Mouse (Mus musculus) thymus, postnatal 4 days (tissue): ENCODE measurements around the gene Raver1.
A peak's percentile ranks its signal among the peaks of the same experiment; 100 is the strongest.

ENCODE experiments used
- DNase-seq: peaks from one replicate; pipeline ENCODE4 v3.0.0; 2021

The Raver1 gene

GRCm38 (mm10) chr9:21036666-21037065 lies 55.1 kb downstream of the Raver1 start:
- DNase-seq, result no peak

- no peak for DNase-seq
These were observed 55.6 kb downstream of the Raver1 start for GRCm38 (mm10) chr9:21036161-21036560.

GRCm38 (mm10) chr9:21035586-21035985 lies 56.2 kb downstream of the Raver1 start:
- no peak for DNase-seq

GRCm38 (mm10) chr9:21034481-21035085 lies 57.2 kb downstream of the Raver1 start:
- DNase-seq, result peak; percentile 53

GRCm38 (mm10) chr9:21033136-21033535 lies 58.7 kb downstream of the Raver1 start:
- DNase-seq, result peak; percentile 74

GRCm38 (mm10) chr9:21032491-21032890 lies 59.3 kb downstream of the Raver1 start:
- DNase-seq, result no peak

GRCm38 (mm10) chr9:21031896-21032351 lies 59.9 kb downstream of the Raver1 start, which contains the start of gene Icam5:
Gene Icam5 (plus strand): TSS chr9:21032073.
- peak; percentile 58 for DNase-seq

GRCm38 (mm10) chr9:21031251-21031895 lies 60.4 kb downstream of the Raver1 start:
- peak; percentile 73 for DNase-seq

GRCm38 (mm10) chr9:21030781-21031250 lies 61.0 kb downstream of the Raver1 start:
- peak; percentile 92 for DNase-seq

GRCm38 (mm10) chr9:21030055-21030600 lies 61.7 kb downstream of the Raver1 start:
- peak; percentile 28 for DNase-seq

GRCm38 (mm10) chr9:21029291-21030054 lies 62.3 kb downstream of the Raver1 start, which contains the start of gene Icam4:
Gene Icam4 (plus strand): TSS chr9:21029373.
- peak; percentile 89 for DNase-seq

GRCm38 (mm10) chr9:21028560-21029110 lies 63.2 kb downstream of the Raver1 start:
- no peak for DNase-seq

GRCm38 (mm10) chr9:21027774-21028290 lies 64.0 kb downstream of the Raver1 start:
- DNase-seq, result no peak

GRCm38 (mm10) chr9:21026849-21027248 lies 65.0 kb downstream of the Raver1 start:
- no peak for DNase-seq

GRCm38 (mm10) chr9:21025258-21025810 lies 66.5 kb downstream of the Raver1 start:
- DNase-seq, result no peak
